Mouse (Mus musculus): ENCODE results near the gene Zfp607b. TPM values are rescaled to one million over a fixed set of nuclear protein-coding genes. Genes with fewer than 3 reads are reported as not detected.

Gene Zfp607b
- polyA plus RNA-seq, 1 experiment = 0.03 TPM

- TF ChIP-seq GATA1 (IDR thresholded peaks at IDR 0.05; ENCODE audit: borderline replicate concordance, low read length) (no peak), FLI1 (IDR thresholded peaks at IDR 0.05; ENCODE audit: low read length) (no peak)
- Histone ChIP-seq H3K9me3 (no peaks in the 10 kb centered on the region), H3K4me3 (replicated peaks) (no peak overlapping the region), H3K27me3 (replicated peaks) (no peaks in the 10 kb centered on the region), H3K36me3 (replicated peaks; ENCODE audit: low read length) (no peaks in the 10 kb centered on the region), H3K4me1 (peaks cover 39% of the 10 kb centered on the region)
These were observed 5.9 kb upstream of the Zfp607b start for GRCm38 (mm10) chr7:27683218-27683617.

- H3K4me1 ChIP-seq = peaks cover 56% of the 10 kb centered on the region
- no peaks in the 10 kb centered on the region for H3K9me3 ChIP-seq
- no peaks in the 10 kb centered on the region for H3K27me3 ChIP-seq (replicated peaks)
- peak overlapping the region; percentile 59 for H3K4me3 ChIP-seq (replicated peaks)
- no peaks in the 10 kb centered on the region for H3K36me3 ChIP-seq (replicated peaks; ENCODE audit: low read length)
- no peak for TF ChIP-seq GATA1 (IDR thresholded peaks at IDR 0.05; ENCODE audit: borderline replicate concordance, low read length)
- no peak for TF ChIP-seq FLI1 (IDR thresholded peaks at IDR 0.05; ENCODE audit: low read length)
These were observed 3.9 kb upstream of the Zfp607b start for GRCm38 (mm10) chr7:27685220-27685619.

- Histone ChIP-seq H3K9me3 (no peaks in the 10 kb centered on the region), H3K36me3 (replicated peaks; ENCODE audit: low read length) (no peaks in the 10 kb centered on the region), H3K4me1 (peaks cover 60% of the 10 kb centered on the region), H3K27me3 (replicated peaks) (no peaks in the 10 kb centered on the region), H3K4me3 (replicated peaks) (no peak overlapping the region)
- TF ChIP-seq GATA1 (IDR thresholded peaks at IDR 0.05; ENCODE audit: borderline replicate concordance, low read length) (no peak), FLI1 (IDR thresholded peaks at IDR 0.05; ENCODE audit: low read length) (no peak)
These were observed 3.5 kb upstream of the Zfp607b start for GRCm38 (mm10) chr7:27685681-27686080.

- TF ChIP-seq GATA1 (IDR thresholded peaks at IDR 0.05; ENCODE audit: borderline replicate concordance, low read length) (no peak), FLI1 (IDR thresholded peaks at IDR 0.05; ENCODE audit: low read length) (no peak)
- Histone ChIP-seq H3K9me3 (no peaks in the 10 kb centered on the region), H3K4me1 (peaks cover 58% of the 10 kb centered on the region), H3K4me3 (replicated peaks) (no peak overlapping the region), H3K36me3 (replicated peaks; ENCODE audit: low read length) (no peaks in the 10 kb centered on the region), H3K27me3 (replicated peaks) (no peaks in the 10 kb centered on the region)
These were observed 2.1 kb upstream of the Zfp607b start for GRCm38 (mm10) chr7:27687043-27687442.

- no peak for TF ChIP-seq GATA1 (IDR thresholded peaks at IDR 0.05; ENCODE audit: borderline replicate concordance, low read length)
- TF ChIP-seq FLI1 (IDR thresholded peaks at IDR 0.05; ENCODE audit: low read length) = no peak
- Histone ChIP-seq H3K4me3 (replicated peaks) (no peak overlapping the region), H3K4me1 (peaks cover 55% of the 10 kb centered on the region), H3K36me3 (replicated peaks; ENCODE audit: low read length) (no peaks in the 10 kb centered on the region), H3K9me3 (no peaks in the 10 kb centered on the region), H3K27me3 (replicated peaks) (no peaks in the 10 kb centered on the region)
These were observed 1.3 kb upstream of the Zfp607b start for GRCm38 (mm10) chr7:27687836-27688235.

- H3K36me3 ChIP-seq (replicated peaks; ENCODE audit: low read length) = no peaks in the 10 kb centered on the region
- H3K4me3 ChIP-seq (replicated peaks) = peak overlapping the region; percentile 95
- TF ChIP-seq GATA1 (IDR thresholded peaks at IDR 0.05; ENCODE audit: borderline replicate concordance, low read length) (no peak), FLI1 (IDR thresholded peaks at IDR 0.05; ENCODE audit: low read length) (no peak)
- no peaks in the 10 kb centered on the region for H3K27me3 ChIP-seq (replicated peaks)
- H3K9me3 ChIP-seq = no peaks in the 10 kb centered on the region
- H3K4me1 ChIP-seq = peaks cover 50% of the 10 kb centered on the region
These were observed 823 bp upstream of the Zfp607b start for GRCm38 (mm10) chr7:27688246-27688788.

GRCm38 (mm10) chr7:27691076-27691475, 1.9 kb downstream of the Zfp607b start:
- Histone ChIP-seq H3K27me3 (replicated peaks) (no peaks in the 10 kb centered on the region), H3K4me1 (peaks cover 32% of the 10 kb centered on the region), H3K9me3 (no peaks in the 10 kb centered on the region), H3K4me3 (replicated peaks) (no peak overlapping the region), H3K36me3 (replicated peaks; ENCODE audit: low read length) (no peaks in the 10 kb centered on the region)
- TF ChIP-seq FLI1 (IDR thresholded peaks at IDR 0.05; ENCODE audit: low read length) (no peak), GATA1 (IDR thresholded peaks at IDR 0.05; ENCODE audit: borderline replicate concordance, low read length) (no peak)

- TF ChIP-seq GATA1 (IDR thresholded peaks at IDR 0.05; ENCODE audit: borderline replicate concordance, low read length) (no peak), FLI1 (IDR thresholded peaks at IDR 0.05; ENCODE audit: low read length) (no peak)
These were observed 7.6 kb downstream of the Zfp607b start for GRCm38 (mm10) chr7:27696711-27697110.

GRCm38 (mm10) chr7:27710402-27710801, 21.3 kb downstream of the Zfp607b start:
- Histone ChIP-seq H3K27me3 (replicated peaks) (no peaks in the 10 kb centered on the region), H3K4me1 (no peaks in the 10 kb centered on the region), H3K9me3 (peaks cover 24% of the 10 kb centered on the region), H3K4me3 (replicated peaks) (no peak overlapping the region), H3K36me3 (replicated peaks; ENCODE audit: low read length) (no peaks in the 10 kb centered on the region)
- no peak for TF ChIP-seq GATA1 (IDR thresholded peaks at IDR 0.05; ENCODE audit: borderline replicate concordance, low read length)
- no peak for TF ChIP-seq FLI1 (IDR thresholded peaks at IDR 0.05; ENCODE audit: low read length)

More at GRCm38 (mm10) chr7:27696711-27697110, 7.6 kb downstream of the Zfp607b start:
- Histone ChIP-seq H3K36me3 (replicated peaks; ENCODE audit: low read length) (no peaks in the 10 kb centered on the region), H3K4me3 (replicated peaks) (no peak overlapping the region), H3K9me3 (no peaks in the 10 kb centered on the region), H3K27me3 (replicated peaks) (no peaks in the 10 kb centered on the region), H3K4me1 (peaks cover 6% of the 10 kb centered on the region; the same call in 1 of the 2 replicates)

GRCm38 (mm10) chr7:27721951-27722350, 32.8 kb downstream of the Zfp607b start:
- H3K4me1 ChIP-seq = peaks cover 9% of the 10 kb centered on the region; the same call in 1 of the 2 replicates
- H3K36me3 ChIP-seq (replicated peaks; ENCODE audit: low read length) = no peaks in the 10 kb centered on the region
- H3K27me3 ChIP-seq (replicated peaks) = no peaks in the 10 kb centered on the region
- H3K4me3 ChIP-seq (replicated peaks) = peak overlapping the region; percentile 18
- peaks cover 20% of the 10 kb centered on the region for H3K9me3 ChIP-seq
- TF ChIP-seq FLI1 (IDR thresholded peaks at IDR 0.05; ENCODE audit: low read length) (no peak), GATA1 (IDR thresholded peaks at IDR 0.05; ENCODE audit: borderline replicate concordance, low read length) (no peak)
